Mouse (Mus musculus) cerebellum, adult 11-12 months (tissue): ENCODE data around the gene Sec23a.
"Not testable (repeated sequence)": the region's sequence is repeated elsewhere in the genome, so short reads cannot be mapped to it uniquely, and the experiment has no call there.

Experiments used
- DNase-seq: peaks from one replicate; pipeline ENCODE4 v3.0.0; 2022

Gene Sec23a

DNA sequence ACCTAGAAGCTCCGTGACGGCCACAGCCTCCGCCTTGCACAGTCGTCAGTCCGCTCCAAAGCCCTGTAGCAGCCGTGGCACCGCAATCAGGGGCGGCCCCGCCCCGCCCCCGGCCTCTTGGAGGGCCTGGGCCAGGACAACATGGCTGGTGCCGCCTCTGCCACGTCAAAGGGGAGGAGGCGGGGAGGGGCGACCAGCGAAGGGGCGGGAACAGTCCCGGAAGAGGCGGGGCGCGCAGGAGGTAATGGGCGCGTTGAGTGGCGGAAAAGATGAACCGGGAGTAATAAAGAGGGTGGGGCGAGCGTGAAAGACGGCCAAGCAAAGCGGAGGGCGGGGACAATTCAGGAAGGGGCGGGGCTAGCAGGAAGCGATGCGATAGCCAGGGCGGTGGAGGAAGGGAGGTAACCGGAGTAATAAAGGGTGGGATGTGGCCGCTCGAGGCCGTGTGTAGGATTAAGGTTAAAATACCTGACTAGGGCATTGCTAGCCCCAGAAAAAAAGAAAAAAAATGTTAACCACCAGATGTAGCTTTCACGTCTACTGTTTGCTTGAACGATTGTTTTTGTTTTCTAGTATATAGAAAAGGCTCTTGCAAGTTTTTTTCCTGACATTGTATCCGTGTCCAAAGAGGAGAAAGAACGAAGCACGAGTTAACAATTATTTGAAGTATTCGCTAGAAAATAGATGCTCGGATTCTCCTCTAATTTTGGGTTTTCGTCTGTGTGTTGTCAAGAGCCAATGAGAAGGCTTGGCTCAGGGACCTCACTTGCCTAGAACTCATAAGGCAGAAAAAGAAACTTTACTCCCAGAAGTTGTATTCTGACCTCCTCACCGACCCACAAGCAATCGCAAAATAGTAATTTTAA is at the start of gene Sec23a:
Gene Sec23a, minus strand, starts transcription at position 174 of the 866 bp plus-strand sequence.
- DNase-seq = peak; percentile 99

DNA sequence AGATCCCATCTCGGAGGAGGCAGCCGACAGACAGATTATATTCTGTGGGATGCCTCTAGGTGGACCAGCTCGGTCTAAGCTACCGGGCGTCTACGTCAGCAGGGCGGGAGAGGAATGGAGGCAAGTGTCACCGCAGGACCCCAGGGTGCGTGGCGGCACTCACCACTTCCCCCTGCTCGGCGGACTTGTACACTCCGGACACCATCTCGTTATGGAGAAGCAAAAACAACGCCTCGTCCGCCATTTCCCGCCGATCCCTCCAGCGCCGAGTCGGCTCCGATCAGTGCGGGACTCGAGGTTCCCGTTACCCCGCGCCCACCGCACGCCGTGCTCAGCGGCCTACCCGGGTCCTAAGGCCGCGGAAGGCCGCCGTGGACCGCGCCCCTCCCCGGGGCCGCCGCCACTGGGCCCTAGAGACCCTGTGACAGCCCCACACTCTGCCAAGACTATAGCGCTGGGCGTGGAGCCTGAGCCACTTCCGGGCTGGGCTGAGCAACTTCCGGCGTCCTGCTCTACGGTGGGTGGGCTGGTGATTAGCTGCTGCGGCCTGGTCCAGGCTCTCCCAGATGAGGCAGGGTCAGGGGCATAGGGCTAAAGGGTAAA is 49.3 kb upstream of the Sec23a start, which contains the start of gene Trappc6b:
Gene Trappc6b, minus strand, starts transcription at position 480 of the 603 bp plus-strand sequence.
- DNase-seq = peak; percentile 79

DNA sequence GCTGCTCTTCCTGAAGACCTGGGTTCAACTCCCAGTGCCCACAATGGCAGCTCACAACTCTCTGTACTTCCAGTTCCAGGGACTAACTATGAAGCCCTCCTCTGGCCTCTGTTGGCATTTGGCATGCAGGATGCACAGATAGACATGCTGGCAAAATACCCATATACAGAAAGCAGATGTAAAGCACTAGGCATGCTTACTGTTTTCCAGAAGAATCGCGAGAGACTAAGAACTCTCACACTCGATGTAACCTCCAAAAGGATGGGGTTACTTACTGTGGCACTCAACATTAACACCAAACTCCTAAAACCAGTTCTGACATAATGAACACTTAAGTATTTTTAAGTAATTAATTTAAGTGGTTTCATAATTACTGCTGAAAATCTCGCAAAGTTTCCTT is 48.5 kb upstream of the Sec23a start:
- no peak for DNase-seq

DNA sequence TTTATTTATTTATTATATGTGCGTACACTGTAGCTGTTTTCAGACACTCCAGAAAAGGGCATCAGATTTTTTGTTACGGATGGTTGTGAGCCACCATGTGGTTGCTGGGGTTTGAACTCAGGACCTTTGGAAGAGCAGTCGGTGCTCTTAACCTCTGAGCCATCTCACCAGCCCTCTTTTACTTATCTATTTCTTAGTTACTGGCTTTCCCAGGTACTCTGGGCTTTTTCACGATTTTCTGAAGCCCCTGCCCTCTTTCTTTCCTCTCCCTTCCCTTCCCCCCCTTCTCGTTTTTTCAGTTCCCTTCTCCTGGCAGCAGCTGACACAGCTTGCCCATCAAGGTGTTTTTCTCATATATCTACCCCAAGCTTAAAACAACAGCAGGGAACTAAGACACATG is 46.4 kb upstream of the Sec23a start:
- DNase-seq = not testable (repeated sequence)

DNA sequence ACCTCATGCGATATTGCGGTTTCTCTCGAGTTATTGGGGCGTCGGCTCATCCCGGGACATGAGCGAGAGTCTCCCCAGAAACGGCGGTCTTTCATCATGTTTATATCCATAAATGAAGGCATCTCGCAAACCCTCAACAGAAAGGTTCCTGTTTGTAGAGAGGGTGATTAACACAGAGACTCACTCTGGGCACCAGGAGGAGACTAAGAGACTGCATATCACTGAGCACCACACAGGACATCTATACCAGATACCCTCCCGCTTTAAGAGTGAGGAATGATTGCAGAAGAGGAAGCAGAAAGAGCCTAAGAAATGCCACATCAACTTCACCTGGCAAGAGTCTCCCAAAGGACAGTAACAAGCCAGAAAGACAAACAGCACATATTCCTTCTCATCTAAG is 44.4 kb upstream of the Sec23a start:
- DNase-seq = no peak

DNA sequence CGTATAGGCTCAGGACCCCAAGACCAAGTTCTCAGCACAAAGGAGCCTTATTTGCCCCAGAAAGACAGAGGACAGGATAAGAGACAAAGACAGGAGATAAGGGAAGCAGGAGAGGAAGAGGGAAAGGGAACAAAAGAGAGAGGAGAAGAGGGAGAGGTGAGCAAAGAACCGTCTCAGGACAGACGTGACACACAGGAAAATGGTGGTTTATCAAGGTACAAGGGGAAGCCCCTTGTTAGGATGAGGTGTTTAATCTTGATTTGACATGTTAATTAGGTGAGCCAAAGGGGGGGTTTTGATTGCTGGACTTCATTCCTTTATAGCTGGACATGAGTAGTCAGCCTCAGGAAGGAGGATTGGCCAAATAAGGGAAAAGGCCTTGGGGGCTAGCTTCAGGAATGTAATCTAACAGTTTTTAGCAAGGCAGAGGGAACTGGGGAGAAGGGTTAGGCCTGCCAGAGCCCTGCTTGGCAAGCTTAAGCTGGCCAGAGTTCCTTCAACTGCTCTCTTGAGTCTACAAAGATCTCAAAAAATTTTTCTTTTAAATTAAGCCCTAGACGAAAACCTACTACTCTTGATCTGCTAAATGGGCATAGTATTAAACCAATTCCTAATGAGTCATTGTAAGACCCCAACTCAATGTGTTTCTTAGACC is 43.5 kb upstream of the Sec23a start:
- no peak for DNase-seq

DNA sequence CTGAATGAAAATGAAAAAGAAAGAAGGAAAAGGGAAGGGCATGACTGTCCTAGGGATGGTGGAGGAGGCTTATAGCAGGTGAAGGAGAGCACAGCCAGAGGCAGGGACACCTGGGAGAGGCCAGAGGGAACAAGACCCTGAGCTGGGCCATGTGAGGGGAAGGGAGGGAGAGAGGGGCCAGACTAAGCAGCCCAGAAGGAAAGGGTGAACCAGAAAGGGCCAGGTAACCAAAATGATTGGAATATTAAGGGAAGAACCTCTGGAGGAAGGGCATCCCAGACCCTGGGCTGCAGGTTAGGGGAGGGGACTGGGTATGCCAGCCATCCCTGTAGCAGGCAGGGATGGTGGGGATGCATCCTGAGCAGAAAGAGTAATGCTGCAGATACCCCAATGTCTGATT is 42.2 kb upstream of the Sec23a start:
- no peak for DNase-seq

DNA sequence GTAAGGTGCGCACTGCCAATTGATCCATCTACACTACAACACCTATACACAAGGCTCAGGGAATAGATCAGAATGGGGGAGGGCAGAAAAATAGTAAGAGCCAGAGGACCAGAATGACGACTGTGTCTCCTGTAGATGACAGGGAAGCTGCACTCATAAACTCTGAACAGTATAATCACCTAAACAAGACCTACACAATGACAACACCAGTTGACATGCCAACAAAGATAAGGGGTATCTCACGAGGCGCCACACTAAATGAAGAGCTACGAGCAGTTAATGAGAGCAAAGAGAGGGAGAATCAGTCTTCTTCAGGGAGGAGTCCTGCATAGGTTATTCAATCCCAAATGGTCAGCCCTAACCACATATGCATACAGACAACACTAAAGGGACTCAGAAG is 41.3 kb upstream of the Sec23a start:
- DNase-seq = no peak

DNA sequence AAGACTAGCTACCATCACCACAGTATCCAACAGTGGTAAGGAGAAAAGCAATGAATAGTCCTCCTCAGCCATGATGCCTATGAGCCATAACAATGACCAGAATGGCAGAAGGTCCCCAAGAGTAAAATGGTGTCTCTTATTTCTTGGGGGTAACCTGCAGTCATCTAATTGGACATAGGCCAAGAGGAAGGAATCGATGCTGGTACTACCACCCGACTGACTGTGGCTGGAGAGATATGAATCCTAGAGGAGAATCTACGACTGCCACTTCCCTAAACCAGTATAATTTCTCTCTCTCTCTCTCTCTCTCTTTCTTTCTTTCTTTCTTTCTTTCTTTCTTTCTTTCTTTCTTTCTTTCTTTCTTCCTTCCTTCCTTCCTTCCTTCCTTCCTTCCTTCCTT is 40.7 kb upstream of the Sec23a start:
- no peak for DNase-seq

DNA sequence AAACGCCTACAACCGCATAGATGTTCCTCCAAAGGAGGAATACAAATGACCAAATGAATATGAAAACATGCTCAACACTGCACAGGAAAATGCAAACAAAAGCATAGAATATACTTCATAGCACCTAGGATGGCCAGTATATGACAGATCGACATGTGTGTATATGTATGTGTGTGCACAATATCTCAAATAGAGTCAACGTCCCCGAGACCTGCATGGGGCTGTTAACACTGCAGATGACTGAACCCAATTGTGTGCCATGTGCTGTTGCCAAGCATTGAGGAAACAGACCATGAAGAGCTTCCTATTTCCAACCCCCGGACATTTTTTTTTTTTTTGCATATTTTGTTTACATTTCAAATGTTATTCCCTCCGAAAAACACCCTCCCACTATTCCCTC is 29.0 kb upstream of the Sec23a start:
- no peak for DNase-seq

DNA sequence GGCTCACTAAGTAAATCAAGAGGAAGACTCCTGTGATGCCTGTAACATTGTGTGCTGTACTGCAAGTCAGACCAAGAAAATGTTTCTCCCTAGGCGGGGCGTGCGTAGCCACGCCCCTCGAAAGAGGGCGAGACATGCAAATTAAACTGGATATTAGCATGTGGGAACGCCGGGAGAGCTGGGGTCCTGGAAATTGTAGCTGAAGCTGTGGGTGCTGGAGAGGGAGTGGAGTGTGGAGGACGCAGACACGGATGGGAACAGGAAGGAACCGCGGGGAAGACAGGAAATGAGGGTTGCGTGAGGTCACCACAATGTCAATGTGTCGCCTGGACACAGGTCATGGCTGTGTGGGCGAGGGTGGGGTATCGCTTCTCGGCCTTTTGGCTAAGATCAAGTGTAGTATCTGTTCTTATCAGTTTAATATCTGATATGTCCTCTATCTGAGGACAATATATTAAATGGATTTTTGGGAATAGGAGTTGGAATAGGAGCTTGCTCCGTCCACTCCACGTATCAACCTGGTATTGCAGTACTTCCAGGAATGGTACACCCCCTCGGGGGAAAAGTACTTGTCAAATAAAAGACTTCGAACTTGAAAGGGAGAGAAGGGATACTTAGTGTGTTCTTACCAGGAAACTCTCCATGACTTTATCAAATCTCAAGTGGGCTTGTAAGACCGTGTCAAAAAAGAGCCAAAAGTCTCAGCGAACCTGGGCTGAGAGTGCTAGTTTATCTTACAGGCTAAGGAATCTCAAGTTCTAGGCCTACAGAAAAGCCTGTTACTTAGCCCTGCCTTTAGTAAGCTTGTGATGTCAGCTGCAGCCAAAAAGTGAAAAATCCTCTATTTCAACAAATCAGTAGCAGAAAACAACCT is 28.4 kb upstream of the Sec23a start:
- DNase-seq = no peak

DNA sequence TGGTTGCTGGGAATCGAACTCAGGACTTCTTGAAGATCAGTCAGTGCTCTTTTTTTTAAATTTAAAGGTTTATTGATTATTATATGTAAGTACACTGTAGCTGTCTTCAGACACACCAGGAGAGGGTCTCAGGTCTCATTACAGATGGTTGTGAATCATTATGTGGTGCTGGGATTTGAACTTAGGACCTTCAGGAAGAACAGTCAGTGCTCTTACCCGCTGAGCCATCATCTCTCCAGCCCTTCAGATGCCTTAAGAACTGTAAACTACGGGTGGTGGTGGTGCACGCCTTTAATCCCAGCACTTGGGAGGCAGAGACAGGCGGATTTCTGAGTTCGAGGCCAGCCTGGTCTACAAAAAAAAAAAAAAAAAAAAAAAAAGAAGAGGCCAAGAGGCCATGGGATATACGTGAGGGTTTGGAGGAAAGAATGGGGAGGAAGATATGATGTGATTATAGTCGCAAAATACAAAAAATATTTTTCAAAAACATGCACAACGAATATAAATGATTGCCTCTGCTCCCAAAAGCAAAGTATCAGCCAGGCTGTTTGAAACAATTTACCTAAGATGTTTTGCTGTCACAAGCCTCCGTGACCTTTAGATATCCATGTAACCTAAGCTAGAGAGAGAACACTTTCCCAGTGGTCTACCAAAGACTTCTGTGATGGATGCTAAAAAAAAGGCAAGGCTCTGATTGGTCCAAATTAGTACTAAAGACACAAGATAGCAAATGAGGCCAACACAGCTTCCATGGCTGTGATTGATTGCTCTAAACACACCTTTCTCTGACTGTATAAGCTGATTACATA is 27.5 kb upstream of the Sec23a start:
- no peak for DNase-seq

DNA sequence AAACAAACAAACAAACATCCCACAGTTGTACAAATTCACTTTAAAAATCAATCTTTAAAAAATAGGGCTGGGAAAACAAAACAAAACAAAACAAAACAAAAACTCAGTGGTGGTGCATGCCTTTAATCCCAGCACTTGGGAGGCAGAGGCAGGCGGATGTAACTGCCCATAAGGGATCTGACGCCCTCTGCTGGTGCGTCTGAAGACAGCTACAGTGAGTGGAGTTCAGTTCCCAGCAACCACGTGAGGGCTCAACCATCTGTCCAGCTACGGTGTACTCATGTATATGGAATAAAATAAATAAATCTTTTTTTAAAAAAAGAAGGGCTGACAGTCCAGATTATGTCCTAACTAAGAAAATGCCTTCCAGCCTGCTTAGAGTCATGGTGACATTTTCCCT is 20.3 kb upstream of the Sec23a start:
- no peak for DNase-seq

DNA sequence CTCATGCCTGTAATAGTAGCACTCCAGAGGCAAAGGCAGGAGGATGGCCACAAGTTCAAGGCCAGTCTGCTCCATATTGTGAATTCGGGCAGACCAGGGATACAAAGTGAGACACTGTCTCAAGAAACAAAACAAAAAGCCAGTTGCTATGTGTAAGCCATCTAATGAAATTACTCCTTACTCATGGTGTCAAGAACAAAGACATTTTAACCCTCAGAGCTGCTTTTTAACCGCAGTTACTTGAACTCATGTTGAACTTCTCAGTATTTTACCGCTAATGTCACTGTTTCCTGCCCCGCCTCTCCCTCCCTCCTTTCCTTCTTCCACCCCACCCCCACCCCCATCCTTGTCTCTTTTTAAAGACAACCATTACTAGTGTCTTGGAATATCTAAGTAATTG is 9.5 kb upstream of the Sec23a start:
- no peak for DNase-seq

DNA sequence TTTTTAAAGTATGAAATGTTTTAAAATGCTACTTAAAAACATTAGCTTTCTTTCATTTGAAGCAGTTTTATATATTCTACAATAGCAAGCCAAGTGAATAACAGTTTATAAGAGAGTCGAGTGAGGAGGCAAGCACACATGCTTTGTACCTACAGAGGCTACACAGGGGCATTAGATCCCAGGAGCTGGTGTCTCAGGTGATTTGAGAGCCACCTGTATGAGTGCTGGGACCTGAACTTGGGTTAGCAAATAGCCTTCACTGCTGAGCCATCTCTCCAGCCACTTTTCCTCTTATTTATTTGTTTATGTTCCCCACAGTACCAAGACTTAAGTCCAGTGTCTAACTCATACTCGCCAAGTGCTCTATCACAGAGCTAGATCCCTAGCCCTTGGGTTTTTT is 8.1 kb upstream of the Sec23a start:
- no peak for DNase-seq

DNA sequence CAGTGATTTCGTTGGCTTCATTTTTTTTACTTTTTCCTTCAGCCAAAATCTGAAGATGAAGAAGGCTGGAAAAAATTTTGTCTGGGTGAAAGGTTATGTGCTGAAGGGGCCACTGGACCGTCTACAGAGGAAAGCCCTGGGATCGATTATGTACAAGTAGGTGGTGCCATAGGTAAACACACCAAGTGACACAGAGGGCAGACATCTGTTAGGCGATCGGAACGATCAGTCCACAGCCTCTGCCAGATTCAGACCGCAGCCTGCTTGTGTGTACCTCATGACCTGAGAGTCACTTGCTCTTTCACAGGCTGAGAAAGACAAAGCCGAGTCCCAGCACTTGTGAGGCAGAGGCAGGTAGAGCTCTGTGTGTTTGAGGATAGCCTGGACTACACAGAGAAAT is 6.2 kb upstream of the Sec23a start:
- DNase-seq = no peak

DNA sequence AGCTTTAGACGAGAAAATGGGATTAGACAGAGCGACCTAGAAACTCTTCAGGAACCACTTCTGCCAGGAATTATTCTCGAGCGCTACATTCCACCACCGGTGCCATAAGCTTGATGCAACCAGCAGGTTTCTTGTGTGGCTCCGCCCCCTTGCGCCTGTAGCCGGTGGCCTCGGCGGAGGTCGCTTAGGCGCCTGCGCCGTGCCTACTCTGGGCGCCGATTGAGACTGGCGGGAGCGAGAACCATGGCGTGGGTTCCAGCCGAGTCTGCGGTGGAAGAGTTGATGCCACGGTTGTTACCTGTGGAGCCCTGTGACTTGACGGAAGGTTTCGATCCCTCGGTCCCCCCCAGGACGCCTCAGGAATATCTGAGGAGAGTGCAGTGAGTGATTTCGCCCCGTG is 1.4 kb upstream of the Sec23a start, which contains the start of gene Gemin2:
Gene Gemin2, plus strand, starts transcription at position 160 of the 400 bp plus-strand sequence.
- peak; percentile 94 for DNase-seq

DNA sequence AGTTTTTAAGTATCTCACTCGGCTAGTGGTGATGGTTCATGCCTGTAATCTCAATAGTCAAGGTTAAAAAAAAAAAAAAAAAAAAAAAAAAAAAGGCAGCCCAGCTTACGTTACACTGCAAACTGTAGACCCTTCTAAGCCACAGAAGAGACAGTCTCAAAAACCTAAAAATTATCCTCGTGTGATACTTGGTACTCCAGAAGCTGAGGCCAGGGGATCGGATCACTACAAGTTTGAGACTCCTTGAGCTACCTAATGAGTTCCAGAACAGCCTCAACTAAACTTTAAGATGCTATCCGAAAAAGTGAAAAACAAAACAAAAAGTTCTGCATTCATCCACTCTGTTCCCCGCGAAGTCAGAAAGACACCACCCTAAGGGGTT is 884 bp upstream of the Sec23a start:
- DNase-seq = peak; percentile 9

DNA sequence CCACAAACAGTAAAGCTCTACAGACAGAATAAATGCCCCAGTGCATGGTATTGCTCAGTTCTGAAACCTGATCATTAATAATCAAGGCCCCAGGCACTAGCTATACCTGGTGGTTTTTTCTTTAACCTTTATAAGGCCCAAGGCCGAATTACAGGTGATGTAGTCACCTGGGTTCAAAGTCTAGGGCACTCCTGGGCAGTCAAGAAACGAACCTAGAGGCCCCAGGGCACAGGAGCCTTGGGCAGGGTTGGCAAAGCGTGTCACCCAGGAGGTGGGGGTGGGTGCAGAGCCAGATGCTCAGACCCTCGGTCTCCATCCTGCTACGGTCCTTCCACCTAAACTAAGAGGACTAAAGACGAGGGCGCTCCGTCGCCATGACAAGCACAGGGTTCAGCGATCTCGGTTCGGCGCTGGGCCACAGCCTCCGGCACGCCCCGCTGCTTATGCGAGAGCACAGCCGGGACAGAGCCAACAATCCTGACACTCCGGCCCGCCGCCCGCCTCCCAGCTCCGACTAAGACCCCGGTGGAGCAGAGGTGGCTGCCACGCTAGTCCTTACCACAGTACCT is 458 bp downstream of the Sec23a start:
- no peak for DNase-seq

DNA sequence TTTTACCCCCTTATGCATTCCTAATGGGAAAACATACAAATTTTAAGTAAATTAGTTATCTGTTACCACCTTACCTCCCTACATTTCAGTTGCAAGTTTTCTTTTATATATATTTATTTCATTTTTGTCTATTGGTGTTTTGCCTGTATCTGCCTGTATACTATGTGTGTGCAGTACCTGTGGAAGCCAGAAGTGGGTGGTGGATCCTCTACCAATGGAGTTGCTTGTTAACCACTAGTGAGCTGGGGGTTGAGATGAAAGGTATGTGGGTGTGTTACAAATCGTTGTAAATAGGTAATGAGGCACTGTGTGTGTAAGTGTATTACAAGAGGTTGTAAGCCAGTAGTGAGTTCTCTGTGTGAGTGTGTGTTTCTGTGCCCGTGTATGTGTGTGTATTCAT is 1.3 kb downstream of the Sec23a start:
- DNase-seq = no peak

DNA sequence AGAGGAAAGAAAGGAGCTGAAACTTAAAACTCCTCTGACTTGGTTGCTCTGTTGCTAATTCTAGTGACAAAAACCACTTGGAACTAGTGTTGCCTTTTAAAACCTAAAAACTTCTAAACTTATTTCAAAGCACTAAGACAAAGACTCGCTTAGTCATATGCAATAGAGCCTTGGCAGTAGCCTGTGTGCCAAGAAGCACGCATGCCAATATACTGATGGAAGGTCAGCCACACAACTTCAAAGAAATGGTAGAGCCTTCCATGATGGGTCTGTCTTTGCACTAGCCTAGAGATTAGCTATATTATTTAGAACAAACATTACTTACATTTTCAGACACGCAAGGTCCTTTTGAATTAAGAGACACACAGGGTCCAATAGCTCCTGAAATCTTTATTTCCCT is 26.1 kb downstream of the Sec23a start:
- DNase-seq = no peak
